Mouse (Mus musculus): Measurements from ENCODE around the gene Babam2.
A peak's percentile ranks its signal among the peaks of the same experiment; 100 is the strongest.
"Not testable (repeated sequence)": the region's sequence is repeated elsewhere in the genome, so short reads cannot be mapped to it uniquely, and the experiment has no call there.

Gene Babam2

GRCm38 (mm10) chr5:31829588-31829987, 132.1 kb downstream of the Babam2 start:
- DNase-seq (ENCODE audit: low read depth): no peak

- peak; percentile 78 for DNase-seq (ENCODE audit: low read depth)
Measured at GRCm38 (mm10) chr5:31831587-31831986, 134.1 kb downstream of the Babam2 start.

DNA sequence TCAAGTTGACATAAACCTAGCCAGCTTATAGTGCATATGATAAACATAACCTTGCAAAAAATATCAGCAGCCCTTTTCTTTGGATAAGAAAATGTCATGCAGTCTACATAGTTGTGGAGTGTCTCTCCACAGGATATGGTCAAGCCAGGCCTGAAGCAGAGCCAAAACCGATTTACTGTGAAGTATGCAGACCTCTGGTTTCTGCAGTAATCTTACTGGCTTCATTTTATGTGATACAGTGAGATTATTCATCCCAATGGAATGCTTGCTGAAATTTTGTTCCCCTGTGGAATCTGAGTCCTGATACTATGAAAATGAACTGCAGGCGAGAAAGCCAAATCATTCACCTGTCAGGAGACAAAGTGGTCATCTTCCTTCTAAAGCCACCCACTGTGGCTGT, 138.2 kb downstream of the Babam2 start:
- no peak for DNase-seq (ENCODE audit: low read depth)

GRCm38 (mm10) chr5:31839973-31840372, 142.5 kb downstream of the Babam2 start:
- DNase-seq (ENCODE audit: low read depth): no peak

- no peak for DNase-seq (ENCODE audit: low read depth)
Measured at GRCm38 (mm10) chr5:31840406-31840805, 142.9 kb downstream of the Babam2 start.

DNA sequence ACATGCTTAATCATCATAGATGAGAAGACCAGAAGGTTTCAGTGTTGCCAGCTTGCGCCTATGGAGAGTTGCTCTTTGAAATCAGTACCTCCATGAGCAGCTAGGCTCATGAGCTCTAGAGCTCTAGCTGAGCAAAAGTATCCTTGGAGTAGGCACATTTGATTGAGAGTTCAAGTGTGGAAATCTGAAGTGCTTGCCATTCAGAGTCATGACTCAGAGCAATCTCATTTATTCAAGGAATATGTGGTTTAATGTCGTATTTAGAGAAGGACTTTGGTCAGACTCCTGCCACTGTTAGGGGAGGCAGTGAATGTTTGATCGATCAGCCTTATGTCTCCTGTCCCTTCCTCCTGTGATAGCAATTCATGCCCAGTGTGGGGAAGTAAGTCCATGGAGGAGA, 147.4 kb downstream of the Babam2 start:
- DNase-seq (ENCODE audit: low read depth): no peak

- no peak for DNase-seq (ENCODE audit: low read depth)
Measured at GRCm38 (mm10) chr5:31846971-31847370, 149.5 kb downstream of the Babam2 start.

GRCm38 (mm10) chr5:31848995-31849394, 151.5 kb downstream of the Babam2 start:
- no peak for DNase-seq (ENCODE audit: low read depth)

GRCm38 (mm10) chr5:31852786-31853185, 155.3 kb downstream of the Babam2 start:
- DNase-seq (ENCODE audit: low read depth): no peak

DNA sequence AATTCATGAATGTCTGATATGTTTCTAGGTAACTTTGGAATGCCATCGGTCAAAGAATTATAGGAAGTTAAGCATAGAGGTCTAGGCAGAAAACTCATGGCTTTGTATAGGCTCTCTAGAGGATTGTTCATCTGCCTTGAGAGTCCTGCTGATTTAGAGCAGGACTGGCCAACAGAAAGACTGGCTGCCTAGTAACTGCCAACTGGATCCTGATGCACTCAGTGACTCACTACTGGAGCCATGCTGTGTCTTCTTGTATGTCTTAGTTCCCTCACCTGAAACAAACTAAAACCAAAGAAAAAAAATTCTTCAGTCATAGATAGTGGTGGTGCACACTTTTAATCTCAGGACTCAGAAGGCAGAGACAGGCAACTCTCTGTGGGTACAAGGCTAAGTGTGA, 156.3 kb downstream of the Babam2 start:
- no peak for DNase-seq (ENCODE audit: low read depth)

- DNase-seq (ENCODE audit: low read depth): not testable (repeated sequence)
Measured at GRCm38 (mm10) chr5:31858877-31859276, 161.4 kb downstream of the Babam2 start.

GRCm38 (mm10) chr5:31860426-31860825, 162.9 kb downstream of the Babam2 start:
- no peak for DNase-seq (ENCODE audit: low read depth)

GRCm38 (mm10) chr5:31860831-31861624, 163.5 kb downstream of the Babam2 start:
- no peak for DNase-seq (ENCODE audit: low read depth)

DNA sequence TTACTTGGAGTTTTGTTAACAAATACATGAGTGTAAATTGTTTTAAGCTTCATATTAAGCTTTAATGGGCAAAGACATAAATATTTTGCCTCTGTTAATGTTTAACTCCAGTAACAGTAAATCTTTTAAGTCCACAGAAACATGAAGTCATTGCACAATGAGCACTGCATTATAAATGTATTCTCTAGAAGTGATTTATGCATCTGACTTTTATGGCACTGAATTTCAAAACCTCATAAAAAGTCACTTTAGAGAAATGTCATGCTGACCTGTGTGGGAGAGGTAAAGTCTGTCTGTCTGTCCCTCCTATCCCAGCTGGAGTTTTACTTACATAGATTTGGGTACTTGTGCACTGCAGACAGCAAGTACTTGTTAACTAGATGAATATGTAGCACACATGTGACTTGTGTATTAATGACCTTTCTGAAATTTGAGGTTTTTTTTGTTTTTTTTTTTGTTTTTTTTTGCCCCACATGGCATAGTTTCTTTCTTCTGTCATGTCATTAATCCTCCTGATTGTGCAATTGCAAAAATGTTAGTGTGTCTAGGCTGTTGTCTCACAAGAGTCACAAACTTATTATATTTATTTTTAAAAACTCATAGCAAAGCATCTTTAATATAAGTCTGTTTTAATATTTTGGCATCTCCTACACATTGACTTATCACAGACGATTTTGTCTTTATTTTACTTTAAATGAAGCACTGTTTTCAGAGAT, 165.4 kb downstream of the Babam2 start:
- DNase-seq (ENCODE audit: low read depth): no peak

DNA sequence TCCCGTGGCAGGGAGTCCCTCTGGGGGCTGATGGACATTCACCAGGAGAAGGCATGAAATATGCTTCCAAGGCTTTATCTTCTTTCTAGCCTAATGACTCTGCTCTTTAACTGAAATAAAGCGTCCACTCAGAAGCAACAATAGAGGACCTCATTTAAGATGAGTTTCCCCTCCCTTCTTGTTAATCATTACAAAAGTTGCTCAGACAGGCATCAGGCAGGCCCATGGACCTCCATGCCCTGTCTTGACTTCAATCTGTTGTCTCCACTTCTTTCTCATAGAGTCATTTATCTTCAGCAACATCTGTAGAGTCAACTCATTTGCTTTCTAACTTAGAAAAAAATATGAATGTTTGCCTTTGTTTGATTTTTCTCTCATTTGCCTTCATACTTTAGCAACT, 166.6 kb downstream of the Babam2 start:
- no peak for DNase-seq (ENCODE audit: low read depth)

DNA sequence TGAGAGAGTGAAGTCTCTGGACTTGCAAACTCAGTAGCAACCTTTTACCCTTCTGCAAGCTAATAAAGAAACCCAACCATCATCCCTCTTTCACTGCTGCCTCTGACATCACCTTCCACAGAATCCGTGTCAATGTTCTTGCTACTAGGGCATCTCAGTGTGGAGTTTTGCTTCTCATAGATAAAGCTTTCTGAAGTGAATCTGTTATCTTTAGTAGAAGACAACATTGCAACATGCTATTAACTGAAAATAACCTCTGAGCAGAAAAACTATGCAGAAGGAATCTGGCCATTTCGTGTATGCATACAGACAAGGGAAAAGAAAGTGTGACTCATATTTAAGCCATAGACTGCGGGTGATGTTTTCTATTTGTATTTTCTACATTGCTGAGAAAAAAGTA, 168.6 kb downstream of the Babam2 start:
- no peak for DNase-seq (ENCODE audit: low read depth)

DNA sequence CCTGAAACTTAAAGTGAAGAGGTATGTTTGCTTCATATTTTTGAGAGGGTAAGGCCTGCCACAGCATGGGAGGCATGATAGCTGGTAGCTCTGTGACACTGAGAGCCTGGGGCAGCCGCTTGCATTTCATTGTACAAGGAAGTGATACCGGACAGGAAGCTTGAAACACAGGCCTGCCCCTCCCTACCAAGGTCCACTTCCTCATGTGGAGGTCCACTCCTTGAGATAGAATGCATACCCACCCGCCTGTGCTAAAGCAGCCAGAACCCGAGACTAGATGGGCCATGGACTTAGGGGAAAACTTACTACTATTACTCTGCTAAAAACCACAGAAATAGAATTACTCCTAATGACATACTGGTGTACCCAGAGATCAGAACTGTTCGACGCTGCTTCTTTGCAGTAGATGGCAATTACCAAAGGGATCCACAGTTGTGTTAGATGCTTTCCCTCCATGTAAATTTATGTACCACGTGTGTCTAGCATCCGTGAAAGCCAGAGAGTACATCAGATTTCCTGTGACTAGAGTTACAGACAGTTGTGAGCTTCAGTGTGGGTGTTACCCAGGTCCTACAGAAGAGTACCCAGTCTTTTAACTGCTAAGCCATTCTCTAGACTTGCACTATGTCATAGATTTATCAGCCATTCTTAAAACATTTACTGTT, 173.5 kb downstream of the Babam2 start:
- DNase-seq (ENCODE audit: low read depth): no peak

- no peak for DNase-seq (ENCODE audit: low read depth)
Measured at GRCm38 (mm10) chr5:31873328-31873727, 175.8 kb downstream of the Babam2 start.

- no peak for DNase-seq (ENCODE audit: low read depth)
Measured at GRCm38 (mm10) chr5:31874543-31874942, 177.1 kb downstream of the Babam2 start.

GRCm38 (mm10) chr5:31875443-31875842, 178.0 kb downstream of the Babam2 start:
- DNase-seq (ENCODE audit: low read depth): no peak

- DNase-seq (ENCODE audit: low read depth): no peak
Measured at GRCm38 (mm10) chr5:31876216-31876974, 178.9 kb downstream of the Babam2 start.

DNA sequence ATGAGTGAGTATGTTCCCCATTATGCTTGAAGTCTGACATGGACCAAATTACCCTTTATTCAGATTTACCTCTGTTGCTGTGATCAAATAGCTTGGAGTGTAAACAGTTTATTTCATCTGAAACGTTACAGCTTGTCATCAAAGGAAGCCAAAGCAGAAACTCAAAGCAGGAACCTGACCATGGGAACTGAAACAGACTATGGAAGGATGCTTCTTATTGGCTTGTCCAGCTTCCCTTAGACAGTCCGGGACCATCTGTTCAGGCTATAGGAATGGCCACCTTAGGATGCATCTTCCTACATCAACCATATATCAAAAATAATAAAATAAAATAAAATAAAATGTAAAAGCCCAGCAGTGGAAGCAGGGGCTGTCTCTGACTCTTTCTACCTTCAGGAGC, 183.0 kb downstream of the Babam2 start:
- no peak for DNase-seq (ENCODE audit: low read depth)

Measured in naive thymus-derived CD4-positive, alpha-beta T cell, adult 2 months (primary cell).